Mouse (Mus musculus): ENCODE measurements around the gene Sgsm1.

- TF ChIP-seq CTCF (IDR thresholded peaks at IDR 0.05; ENCODE audit: low read depth, low read length) = no peak
- TF ChIP-seq POLR2A (IDR thresholded peaks at IDR 0.05; ENCODE audit: borderline replicate concordance, low read depth, low read length) = no peak
Observed at GRCm38 (mm10) chr5:113208048-113208447, 102.5 kb downstream of the Sgsm1 start.
